Mouse (Mus musculus) liver, adult 2 months (tissue): ENCODE results near the gene Lingo3. TPM values are rescaled to one million over a fixed set of nuclear protein-coding genes. Genes with fewer than 3 reads are reported as not detected.

Source experiments
- DNase-seq: peaks from one replicate; pipeline ENCODE4 v3.0.0-alpha.2; 2011; ENCODE audit warnings: low read depth, low spot score; ENCODE audit errors: extremely low read depth
- H3K27ac ChIP-seq: fragments of 200-500 bp; replicated peaks from 2 replicates; pipeline ENCODE4 v1.5.1; 2012; ENCODE audit warnings: low read depth, mild to moderate bottlenecking, control low read depth, inconsistent platforms, low read length; ENCODE audit not compliant: insufficient read depth
- H3K27me3 ChIP-seq: fragments of 200-500 bp; 2 replicates; pipeline ENCODE4 v1.6.1; 2012; ENCODE audit warnings: mild to moderate bottlenecking, moderate library complexity, low read length, inconsistent platforms; ENCODE audit not compliant: control insufficient read depth, insufficient read depth
- H3K36me3 ChIP-seq: fragments of 200-500 bp; 2 replicates; pipeline ENCODE4 v1.6.1; 2012; ENCODE audit warnings: low read length, inconsistent platforms; ENCODE audit not compliant: control insufficient read depth, insufficient read depth
- H3K4me1 ChIP-seq: fragments of 200-500 bp; 2 replicates; pipeline ENCODE4 v1.6.1; 2011; ENCODE audit warnings: low read length; ENCODE audit not compliant: control insufficient read depth, insufficient read depth
- H3K4me3 ChIP-seq: fragments of 200-500 bp; 2 replicates; pipeline ENCODE4 v1.5.1; 2011; ENCODE audit warnings: low read depth, mild to moderate bottlenecking, control low read depth, low read length, moderate library complexity; ENCODE audit not compliant: insufficient read depth
- H3K79me2 ChIP-seq: fragments of 200-500 bp; 2 replicates; pipeline ENCODE4 v1.6.1; 2012; ENCODE audit warnings: inconsistent platforms, mild to moderate bottlenecking, low read length, moderate library complexity; ENCODE audit not compliant: control insufficient read depth, insufficient read depth
- H3K9ac ChIP-seq: fragments of 200-500 bp; 2 replicates; pipeline ENCODE4 v1.6.1; 2012; ENCODE audit warnings: low read depth, mild to moderate bottlenecking, control low read depth, inconsistent platforms, low read length
- CTCF ChIP-seq: fragments of 200-500 bp; IDR thresholded peaks from 2 replicates; pipeline ENCODE4 v1.5.1; 2011; ENCODE audit warnings: low read depth, low read length, control low read depth
- POLR2A ChIP-seq: fragments of 200-500 bp; IDR thresholded peaks from 2 replicates; pipeline ENCODE4 v1.6.1; 2011; ENCODE audit warnings: low read length, control low read depth; ENCODE audit not compliant: insufficient read depth; ENCODE audit errors: extremely low read depth
- WGBS: fragments of 180-500 bp; shearing (Covaris S2); methylation state at CpG from one replicate; pipeline ENCODE4 v1.1.7; 2018; 5-methylcytosine and 5-hydroxymethylcytosine counted together
- polyA plus RNA-seq: library from polyadenylated mRNA; depleted of rRNA; stranded (reverse); fragments of >200 nt; gene quantifications from 2 replicates; pipeline ENCODE4 v1.2.3, GENCODE M21; 2012
- total RNA-seq: library from RNA; depleted of rRNA; stranded (reverse); fragments of >200 nt; gene quantifications from 2 replicates; pipeline ENCODE4 v1.2.3, GENCODE M21; 2014

The Lingo3 gene
- total and polyA plus RNA-seq, 2 experiments = 0.05 TPM; not detected in 1

GRCm38 (mm10) chr10:80858350-80858935 lies 14.6 kb upstream of the Lingo3 start:
- Histone ChIP-seq H3K27me3 (no peaks in the 10 kb centered on the region), H3K27ac (no peak overlapping the region), H3K79me2 (peaks cover 30% of the 10 kb centered on the region), H3K4me3 (no peak overlapping the region), H3K36me3 (no peaks in the 10 kb centered on the region), H3K4me1 (peaks cover 6% of the 10 kb centered on the region), H3K9ac (no peak overlapping the region)
- DNase-seq = no peak
- TF ChIP-seq CTCF = no peak
- no peak for TF ChIP-seq POLR2A
- 75% methylated on average over 7 of the region's 7 CpGs for whole genome bisulfite sequencing

DNA sequence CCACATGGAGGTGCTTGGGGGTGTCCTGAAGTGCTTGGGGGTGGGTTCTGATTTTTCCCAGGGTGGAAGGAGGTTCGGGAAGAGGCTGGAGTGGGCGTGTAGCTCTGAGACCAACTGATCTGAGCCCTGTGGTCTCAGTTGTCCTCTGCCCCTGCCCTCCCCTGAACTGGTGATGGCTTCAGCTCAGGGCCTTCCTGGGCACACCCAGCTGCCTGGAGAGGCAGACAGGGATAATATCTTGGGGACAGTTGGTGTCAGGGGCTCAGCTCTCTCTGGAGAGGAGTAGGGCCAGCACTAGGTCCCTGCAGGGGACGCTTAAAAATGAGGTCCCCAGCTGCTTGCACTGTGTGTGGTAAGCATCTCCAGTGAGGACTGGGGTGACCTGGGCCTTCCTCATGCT lies 14.0 kb upstream of the Lingo3 start:
- peaks cover 30% of the 10 kb centered on the region for H3K79me2 ChIP-seq
- H3K4me1 ChIP-seq = peaks cover 6% of the 10 kb centered on the region
- no peak for TF ChIP-seq POLR2A
- no peak for TF ChIP-seq CTCF
- no peak overlapping the region for H3K4me3 ChIP-seq
- DNase-seq = no peak
- no peak overlapping the region for H3K9ac ChIP-seq
- H3K27me3 ChIP-seq = no peaks in the 10 kb centered on the region
- H3K27ac ChIP-seq = no peak overlapping the region
- WGBS = 80% methylated on average over 3 of the region's 3 CpGs
- H3K36me3 ChIP-seq = no peaks in the 10 kb centered on the region

DNA sequence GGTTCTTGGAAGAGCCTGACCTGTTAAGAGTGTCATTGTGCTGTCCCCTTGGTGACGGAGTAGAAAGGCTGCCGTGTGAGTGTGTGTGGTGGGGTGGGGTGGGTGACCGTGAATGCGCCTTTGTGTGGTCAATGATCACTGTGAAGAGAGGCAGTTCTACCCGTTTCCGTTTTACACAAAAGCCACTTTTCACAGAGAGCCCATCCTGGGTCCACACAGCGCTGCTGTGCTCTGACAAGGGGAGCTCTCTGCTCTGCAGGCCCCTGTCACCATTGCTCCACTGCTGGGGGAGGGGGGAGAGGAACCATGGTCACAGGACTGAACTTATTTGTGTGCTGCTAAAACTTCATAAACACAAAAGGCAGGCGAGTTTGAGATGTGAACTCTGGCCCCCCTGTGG lies 13.5 kb upstream of the Lingo3 start:
- no peak overlapping the region for H3K27ac ChIP-seq

GRCm38 (mm10) chr10:80856908-80857307 lies 13.1 kb upstream of the Lingo3 start:
- no peaks in the 10 kb centered on the region for H3K36me3 ChIP-seq
- 89% methylated on average over 5 of the region's 5 CpGs for WGBS
- H3K9ac ChIP-seq = no peak overlapping the region
- H3K27me3 ChIP-seq = no peaks in the 10 kb centered on the region
- no peak overlapping the region for H3K4me3 ChIP-seq
- no peak for TF ChIP-seq POLR2A
- TF ChIP-seq CTCF = no peak
- peaks cover 6% of the 10 kb centered on the region for H3K4me1 ChIP-seq
- no peak for DNase-seq
- H3K27ac ChIP-seq = no peak overlapping the region
- H3K79me2 ChIP-seq = peaks cover 30% of the 10 kb centered on the region

More for the DNA sequence above, 13.5 kb upstream of the Lingo3 start:
- peaks cover 6% of the 10 kb centered on the region for H3K4me1 ChIP-seq
- no peaks in the 10 kb centered on the region for H3K27me3 ChIP-seq
- no peaks in the 10 kb centered on the region for H3K36me3 ChIP-seq
- TF ChIP-seq CTCF = no peak
- no peak for TF ChIP-seq POLR2A
- H3K9ac ChIP-seq = no peak overlapping the region
- no peak for DNase-seq
- WGBS = 82% methylated on average over 8 of the region's 8 CpGs
- no peak overlapping the region for H3K4me3 ChIP-seq
- H3K79me2 ChIP-seq = peaks cover 30% of the 10 kb centered on the region

- DNase-seq = peak; percentile 41
- TF ChIP-seq CTCF (no peak), POLR2A (no peak)
- H3K36me3 ChIP-seq = no peaks in the 10 kb centered on the region
- WGBS = 70% methylated on average over 3 of the region's 3 CpGs
- no peak overlapping the region for H3K27ac ChIP-seq
- no peaks in the 10 kb centered on the region for H3K27me3 ChIP-seq
- peaks cover 6% of the 10 kb centered on the region for H3K4me1 ChIP-seq
- peaks cover 30% of the 10 kb centered on the region for H3K79me2 ChIP-seq
- H3K9ac ChIP-seq = no peak overlapping the region
- no peak overlapping the region for H3K4me3 ChIP-seq
Measured at GRCm38 (mm10) chr10:80856267-80856666, 12.4 kb upstream of the Lingo3 start.

- Histone ChIP-seq H3K79me2 (peaks cover 30% of the 10 kb centered on the region), H3K27ac (peak overlapping the region; percentile 1), H3K9ac (peak overlapping the region; percentile 80), H3K36me3 (no peaks in the 10 kb centered on the region), H3K4me1 (peaks cover 6% of the 10 kb centered on the region), H3K4me3 (peak overlapping the region; percentile 80), H3K27me3 (no peaks in the 10 kb centered on the region)
- 4% methylated on average over 11 of the region's 11 CpGs for WGBS
- peak; percentile 74 for DNase-seq
- TF ChIP-seq CTCF (no peak), POLR2A (no peak)
Measured at GRCm38 (mm10) chr10:80855749-80856073, 11.9 kb upstream of the Lingo3 start.
